Mouse (Mus musculus) lung, postnatal 10 days (tissue): ENCODE results near the gene Irgm1.
"Not testable (repeated sequence)": the region's sequence is repeated elsewhere in the genome, so short reads cannot be mapped to it uniquely, and the experiment has no call there.

Experiments used
- DNase-seq: peaks from one replicate; pipeline ENCODE4 v3.0.0; 2021

Irgm1 gene

DNA sequence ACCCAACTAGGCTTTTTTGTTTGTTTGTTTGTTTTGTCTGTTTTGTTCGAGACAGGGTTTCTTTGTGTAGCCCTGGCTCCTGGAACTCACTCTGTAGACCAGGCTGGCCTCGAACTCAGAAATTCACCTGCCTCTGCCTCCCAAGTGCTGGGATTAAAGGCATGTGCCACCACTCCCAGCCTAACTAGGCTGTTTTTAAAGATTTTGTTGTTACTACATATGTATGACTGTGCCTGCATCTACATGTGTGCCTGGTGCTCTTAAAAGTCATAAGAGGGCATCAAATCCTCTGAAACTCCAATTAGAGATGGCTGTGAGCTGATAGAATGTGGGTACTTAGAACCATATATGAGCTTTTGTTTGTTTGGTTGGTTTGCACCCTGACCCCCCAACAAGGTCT is 40.2 kb downstream of the Irgm1 start:
- no peak for DNase-seq

DNA sequence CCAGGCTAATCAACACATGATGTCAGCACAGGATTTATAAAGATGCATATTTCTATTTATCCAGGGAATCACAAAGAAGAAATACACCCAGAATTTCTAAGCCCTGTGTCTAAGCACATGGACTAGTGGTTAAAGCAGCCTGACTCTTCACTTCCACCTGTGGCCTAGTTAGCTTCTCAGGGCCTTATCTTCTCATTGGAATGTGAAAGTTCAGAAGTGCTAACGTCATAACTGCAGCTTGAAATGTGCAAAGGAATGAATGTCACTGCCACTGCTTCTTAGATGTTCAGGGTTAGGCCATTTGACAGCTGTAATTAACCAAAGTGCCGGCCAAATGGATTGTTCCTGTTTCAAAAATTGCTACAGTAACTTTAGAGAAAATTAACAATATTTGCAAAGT is 41.2 kb downstream of the Irgm1 start:
- DNase-seq, result no peak

DNA sequence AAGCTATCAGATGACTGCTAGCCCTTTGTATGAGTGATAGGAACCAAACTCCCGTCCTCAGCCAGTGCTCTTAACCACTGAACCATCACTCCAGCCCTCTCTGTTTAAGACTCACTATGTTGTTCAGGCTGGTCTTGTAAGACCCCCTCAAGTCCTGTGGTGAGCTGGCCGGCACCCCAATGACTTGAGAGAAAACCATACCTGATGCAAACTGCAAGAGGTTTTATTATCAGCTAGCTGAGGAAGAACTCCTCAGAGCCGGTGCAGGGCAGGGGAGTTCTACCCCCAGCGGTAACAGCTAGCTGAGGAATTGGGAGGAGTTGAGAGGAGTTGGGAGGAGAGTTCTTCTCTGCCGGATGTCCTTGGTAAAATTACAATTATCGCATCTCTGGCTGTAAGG is 43.6 kb downstream of the Irgm1 start:
- DNase-seq, result no peak

DNA sequence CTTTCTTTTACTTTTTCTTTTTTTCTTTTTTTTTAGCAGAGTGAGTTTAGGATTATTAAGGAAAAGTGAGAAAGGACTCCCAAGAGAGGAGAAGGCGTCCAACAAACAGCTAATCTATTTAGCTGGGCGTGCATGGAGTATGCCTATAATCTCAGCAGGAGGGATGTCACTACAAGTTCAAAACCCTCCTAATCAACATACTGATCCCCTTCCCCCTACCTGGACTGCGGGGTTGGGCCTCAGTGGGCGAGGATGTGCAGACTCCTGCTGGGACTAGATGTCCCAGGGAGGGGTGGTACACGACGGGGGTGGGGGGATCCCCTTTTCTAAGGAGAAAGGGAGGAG is 44.8 kb downstream of the Irgm1 start:
- no peak for DNase-seq

DNA sequence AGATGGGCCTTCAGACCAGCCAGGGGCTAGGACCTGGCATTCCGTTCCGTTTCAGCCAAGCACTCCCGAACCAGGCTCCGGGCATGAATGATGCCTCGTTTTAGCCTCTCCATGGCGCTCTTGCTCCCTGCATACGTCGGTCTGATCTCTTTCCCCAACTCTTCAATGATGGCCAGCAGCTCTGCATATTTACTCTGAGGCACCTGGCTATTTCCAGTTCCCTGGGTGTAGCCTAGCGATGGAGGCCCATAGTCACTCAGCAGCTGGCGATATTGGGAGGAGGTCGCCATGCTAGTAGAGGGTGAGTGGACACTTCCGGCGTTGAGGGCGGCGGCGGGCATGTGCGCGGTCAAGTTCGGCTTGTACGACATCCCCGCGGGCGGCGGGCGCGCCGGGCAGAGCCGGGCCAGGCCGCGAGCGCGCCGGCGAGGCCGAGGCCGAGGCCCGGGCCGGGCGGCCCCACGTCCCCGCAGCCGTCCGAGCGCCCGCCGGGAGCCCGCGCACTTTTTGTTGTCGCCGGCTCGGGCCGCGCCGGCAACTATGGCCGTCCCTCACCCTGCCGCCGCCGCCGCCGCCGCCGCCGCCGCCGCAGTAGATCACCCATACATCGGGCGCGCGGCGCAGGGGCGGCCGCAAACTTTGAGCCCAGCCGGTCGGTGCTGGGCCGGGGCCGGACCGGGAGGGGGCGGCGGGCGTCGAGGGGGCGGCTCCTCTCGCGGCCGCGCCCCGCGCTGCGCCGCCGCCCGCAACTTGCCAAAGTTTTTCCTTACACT is 45.3 kb downstream of the Irgm1 start, which contains the start of the genes Trim7 and Gm12184:
Trim7 (plus strand) TSS at position 162 of the 773 bp plus-strand sequence.
Gm12184 (minus strand) TSS at position 677 of the 773 bp plus-strand sequence.
- DNase-seq, result peak; percentile 36

DNA sequence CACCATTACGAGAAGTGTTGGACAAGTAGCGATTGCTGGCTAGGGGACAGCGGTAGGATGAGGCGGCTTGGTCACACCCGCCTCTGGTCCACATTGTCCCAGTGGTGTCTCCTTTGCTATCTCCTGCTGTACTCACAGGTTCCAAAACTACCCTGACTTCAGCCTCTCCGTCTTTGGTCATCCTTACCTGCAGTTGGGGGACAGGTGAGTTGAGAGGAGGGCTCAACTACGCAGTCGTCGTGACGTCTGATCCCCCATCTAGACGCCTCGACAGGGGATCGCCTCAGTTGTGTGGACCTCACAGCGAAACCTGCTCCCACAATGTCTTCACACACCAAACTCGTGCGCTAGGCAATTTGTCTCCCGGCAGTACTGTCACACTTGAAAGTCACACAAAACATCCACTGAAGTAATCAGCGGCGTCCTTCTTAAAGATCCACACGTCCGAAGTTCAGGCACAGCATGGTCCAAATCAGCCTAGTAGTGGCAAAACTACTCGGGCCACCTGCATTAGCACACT is 47.1 kb downstream of the Irgm1 start:
- no peak for DNase-seq

DNA sequence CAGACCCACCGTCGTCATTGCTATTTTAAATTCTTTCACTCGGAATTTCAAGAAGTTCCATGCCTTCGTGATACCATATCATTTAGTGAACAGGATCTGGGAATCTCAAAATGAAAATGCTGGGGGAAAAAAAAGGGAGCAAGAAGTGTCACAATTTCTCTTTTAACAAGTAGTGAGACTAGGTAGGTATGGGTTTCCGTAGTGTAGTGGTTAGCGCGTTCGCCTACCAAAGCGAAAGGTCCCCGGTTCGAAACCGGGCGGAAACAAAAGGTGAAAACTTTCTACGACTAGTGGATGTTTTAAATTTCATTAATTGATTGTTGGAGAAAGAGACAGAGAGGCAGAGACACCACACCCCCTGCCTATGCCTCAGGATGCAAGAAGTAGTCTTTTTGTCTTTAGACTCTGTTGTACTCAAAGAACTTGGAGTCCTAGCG is 47.9 kb downstream of the Irgm1 start:
- peak; percentile 55 for DNase-seq

DNA sequence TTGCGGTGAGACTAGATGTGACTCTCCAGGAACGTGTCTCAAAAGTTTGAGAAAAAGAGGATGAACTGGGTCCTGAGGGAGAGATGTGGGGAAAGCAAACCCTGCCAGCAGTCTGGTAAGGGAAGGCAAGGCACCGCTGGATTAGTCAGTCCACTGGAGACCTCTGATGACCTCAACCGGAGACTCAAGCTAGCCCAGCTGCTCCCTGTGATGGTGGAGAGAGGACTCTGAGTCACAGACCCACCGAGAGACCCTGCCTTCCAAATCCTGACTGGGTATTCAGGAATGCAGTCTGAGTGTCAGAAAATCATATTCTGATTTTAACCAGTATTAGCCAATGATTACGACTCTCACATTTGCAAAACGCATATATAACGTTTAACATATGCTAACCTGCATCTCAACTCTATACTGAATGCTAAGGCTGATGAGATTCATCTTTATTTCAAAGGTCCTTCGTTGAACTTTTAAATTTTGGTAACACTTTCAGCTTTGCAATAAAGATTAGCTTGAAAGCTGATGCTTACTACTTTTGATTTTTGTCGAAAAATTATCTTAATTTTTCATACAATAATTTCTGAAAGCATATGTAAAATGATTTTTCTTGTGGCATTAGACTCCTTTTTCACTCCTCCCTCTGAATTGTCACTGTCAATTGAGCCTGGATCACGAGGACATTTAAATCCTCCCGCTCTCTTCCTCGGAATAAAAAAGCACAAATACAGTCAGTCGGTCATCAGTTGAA is 48.5 kb downstream of the Irgm1 start:
- DNase-seq, result no peak

DNA sequence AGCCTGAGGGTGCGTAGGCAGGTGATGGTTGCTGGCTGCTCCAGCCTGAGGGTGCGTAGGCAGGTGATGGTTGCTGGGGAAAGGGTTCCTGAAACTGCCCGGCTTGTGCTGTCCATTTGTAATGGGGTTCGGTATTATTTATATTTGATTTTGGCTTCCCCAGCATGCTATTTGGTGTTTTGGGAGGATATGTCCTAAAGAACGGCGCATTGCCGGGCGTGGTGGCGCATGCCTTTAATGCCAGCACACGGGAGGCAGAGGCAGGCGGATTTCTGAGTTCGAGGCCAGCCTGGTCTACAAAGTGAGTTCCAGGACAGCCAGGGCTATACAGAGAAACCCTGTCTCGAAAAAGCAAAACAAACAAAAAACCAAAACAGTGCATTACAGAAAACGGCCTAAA is 50.2 kb downstream of the Irgm1 start:
- not testable (repeated sequence) for DNase-seq

DNA sequence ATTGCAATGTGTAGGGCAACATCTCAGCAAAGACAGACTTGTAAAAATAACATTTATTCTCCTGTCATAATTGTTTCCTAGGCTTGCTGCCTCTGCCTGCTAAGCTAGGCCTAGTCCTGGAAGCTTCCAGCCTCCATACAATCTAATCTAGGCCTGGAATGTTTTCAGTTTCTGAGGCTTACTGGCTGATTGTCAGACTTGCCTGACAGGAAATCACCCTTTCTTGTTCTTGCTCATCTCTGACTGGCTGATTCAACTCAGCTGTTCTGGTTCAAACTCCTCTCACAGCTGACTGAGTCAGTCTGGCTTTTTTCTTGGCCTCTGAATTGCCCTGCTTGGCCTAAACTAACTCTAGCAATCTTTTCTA is 51.2 kb downstream of the Irgm1 start:
- no peak for DNase-seq

DNA sequence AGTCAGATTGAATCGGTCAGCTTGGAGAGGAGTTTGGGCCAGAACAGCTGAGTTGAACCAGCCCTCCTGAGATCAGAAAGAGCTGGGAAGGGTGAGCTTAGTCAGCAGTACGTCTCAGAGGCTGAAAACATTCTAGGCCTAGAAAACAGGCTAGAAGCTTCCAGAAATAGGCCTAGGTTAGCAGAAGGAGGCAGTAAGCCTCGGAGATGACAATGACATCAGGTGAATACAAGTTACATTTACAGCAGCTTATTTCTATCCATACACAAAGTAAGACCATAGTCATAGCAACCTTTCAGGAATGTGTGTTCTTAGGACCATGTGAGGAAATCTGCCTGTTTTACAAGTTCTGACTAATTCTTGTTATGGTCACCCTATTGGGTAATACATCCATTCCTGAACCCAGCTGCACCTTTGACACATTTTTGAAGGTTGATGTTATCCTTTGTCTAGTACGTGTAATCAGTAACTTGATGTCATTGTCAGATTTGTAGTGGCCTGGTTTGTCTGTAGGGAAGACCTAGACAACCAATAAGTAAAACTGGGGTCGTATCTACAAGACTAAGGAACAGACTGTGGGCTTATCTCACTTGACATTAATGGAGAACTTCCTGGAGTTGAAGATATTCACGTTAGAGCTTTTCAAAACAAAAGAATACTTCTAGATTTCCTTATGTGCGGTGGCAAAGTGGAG is 51.7 kb downstream of the Irgm1 start:
- DNase-seq, result no peak

DNA sequence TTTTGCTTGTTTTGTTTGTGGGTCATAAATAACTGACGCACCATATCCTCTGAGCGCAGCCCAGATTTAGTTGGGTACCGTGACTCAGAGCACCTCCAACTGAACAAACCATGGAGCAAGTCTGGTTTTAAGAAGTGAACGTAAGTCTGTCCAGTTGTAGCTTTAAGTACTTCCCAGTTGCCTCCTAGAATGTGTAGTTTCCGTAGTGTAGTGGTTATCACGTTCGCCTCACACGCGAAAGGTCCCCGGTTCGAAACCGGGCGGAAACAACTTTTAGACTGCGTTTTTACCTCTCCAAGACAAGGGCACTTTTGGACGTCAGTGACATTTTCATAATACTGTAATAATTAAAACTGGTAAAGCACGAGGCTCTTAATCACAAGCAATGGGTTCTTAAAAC is 53.1 kb downstream of the Irgm1 start:
- DNase-seq, result peak; percentile 88

DNA sequence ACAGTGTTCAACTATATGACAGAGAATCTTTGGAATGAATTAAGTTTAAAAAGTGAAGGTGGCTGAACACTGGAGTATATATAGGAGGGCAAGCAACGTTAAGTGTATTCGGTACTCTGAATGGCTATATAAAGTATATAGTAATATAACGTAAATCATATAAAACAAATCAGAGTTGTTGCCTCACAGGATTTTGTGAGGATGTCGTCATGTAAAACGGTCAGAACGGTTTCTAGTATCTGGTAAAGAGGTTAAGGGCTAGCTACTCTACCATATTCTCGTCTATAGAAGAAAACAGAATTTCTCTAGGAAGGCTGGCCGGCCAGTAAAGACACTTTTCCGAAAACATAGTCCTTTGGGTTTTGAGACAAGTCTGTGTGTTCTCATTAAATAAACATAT is 53.7 kb downstream of the Irgm1 start:
- no peak for DNase-seq

DNA sequence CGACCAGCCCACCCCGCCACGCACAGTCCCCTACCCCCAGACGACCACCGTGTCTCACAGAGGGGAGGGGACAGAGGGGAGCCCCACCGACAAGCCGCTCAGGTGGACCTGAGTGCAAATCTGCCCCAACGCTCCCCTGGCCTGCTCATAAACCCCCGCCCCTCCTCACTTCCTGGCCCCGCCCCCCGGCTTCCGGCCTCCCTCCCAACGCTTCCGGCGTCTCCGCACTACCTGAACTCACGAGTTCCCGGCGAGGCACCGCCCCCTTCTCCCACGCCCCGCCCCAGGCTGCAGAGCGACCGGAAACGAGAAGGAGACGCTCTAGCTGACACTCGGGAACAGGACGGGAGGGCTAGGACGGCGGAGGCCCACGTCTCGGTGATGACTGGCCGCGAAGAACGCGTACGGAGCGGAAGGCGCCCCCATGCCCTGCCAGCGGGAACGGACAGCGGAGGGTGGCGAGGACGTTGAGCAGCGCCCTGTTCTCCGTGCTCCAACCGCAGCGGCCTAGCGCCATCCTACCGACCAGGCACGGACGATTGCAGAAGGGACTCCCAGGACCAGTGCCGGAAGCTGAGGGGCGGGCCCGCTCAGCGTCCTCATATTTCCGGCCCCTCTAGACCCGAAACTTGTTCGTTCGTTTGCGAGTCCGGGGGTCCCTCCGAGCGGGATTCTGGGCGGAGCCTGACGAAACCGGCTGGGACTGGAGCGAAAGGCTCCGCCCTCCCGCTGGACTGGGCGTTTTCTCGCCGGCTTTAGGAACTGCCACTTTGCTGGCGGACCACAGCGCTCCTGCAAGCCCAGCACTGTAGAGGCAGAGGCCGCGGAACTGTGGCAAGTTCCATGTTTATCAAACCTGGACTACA is 54.5 kb downstream of the Irgm1 start, which contains the start of gene Trim41:
Trim41 (minus strand) TSS at position 554 of the 866 bp plus-strand sequence.
- peak; percentile 100 for DNase-seq

DNA sequence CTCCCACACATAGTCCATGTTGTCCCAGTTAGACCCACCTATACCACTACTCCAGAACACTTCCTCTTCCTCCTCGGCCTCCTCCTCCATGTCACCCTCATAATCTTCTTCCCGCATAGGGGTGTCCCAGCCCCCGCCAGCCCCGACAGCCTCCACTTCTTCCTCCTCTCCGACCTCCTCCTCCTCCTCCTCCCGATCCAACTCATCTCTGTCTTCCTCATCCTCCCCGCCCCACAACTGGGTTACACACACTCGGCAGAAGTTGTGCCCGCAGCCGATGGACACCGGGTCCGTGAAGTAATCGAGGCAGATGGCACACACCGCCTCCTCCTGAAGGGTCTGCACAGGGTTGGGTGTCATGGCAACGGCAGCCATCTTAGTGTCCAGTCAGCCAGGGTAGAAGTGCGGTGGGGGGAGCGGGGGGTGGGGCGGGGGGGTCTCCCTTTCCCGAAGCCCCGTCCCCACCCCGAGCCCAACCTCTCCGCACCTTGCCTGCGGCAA is 55.2 kb downstream of the Irgm1 start:
- DNase-seq, result peak; percentile 66

DNA sequence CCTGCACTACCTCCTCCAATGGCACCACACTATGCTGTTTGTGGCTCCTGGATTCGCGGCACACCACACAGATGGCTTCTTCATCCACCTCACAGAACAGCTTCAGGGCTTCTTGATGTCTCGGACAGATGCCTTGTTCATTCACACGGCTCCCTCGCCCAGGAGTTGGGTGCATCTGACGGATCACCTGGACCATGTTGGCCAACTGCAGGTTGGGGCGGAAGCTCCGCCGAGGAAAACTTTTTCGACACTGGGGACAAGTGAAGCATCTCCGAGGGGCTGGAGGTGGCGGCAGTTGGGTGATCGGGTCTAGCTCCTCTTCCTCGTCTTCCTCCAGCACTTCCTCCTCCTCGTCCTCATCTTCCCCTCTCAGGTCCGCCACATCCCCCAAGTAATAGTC is 55.6 kb downstream of the Irgm1 start:
- no peak for DNase-seq

DNA sequence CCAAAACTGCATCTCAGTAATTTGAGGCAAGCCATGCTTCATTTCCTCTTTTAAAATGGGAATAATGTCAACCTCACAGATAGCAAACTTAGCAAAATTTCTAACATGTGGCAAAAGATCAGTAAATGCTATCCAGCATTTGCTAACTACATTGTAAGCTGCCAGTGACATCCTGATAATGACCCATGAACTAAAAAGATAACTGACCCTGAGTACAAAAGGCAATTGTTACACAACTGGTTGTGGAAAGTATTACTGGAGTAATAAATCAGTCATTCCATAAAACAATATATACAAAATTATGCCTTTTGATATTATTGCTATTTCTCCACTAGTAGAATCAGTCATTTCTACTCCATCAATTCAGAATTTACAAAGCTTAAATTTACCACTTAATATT is 57.7 kb downstream of the Irgm1 start:
- DNase-seq, result no peak
